Mouse (Mus musculus): ENCODE data around the gene St3gal3. TPM values are rescaled to one million over a fixed set of nuclear protein-coding genes. Genes with fewer than 3 reads are reported as not detected.
A peak's percentile ranks its signal among the peaks of the same experiment; 100 is the strongest.

St3gal3 gene
- polyA plus RNA-seq, 1 experiment from 2014 or later, result 1.6 TPM

GRCm38 (mm10) chr4:118070255-118071234 is 64.2 kb downstream of the St3gal3 start:
- Histone ChIP-seq H3K4me3 (replicated peaks) (no peak overlapping the region), H3K9ac (no peak overlapping the region), H3K27ac (no peak overlapping the region), H3K4me1 (replicated peaks) (peaks cover 24% of the 10 kb centered on the region), H3K36me3 (peaks cover 3% of the 10 kb centered on the region; the same call in 1 of the 2 replicates), H3K27me3 (no peaks in the 10 kb centered on the region), H3K4me2 (no peak overlapping the region), H3K9me3 (replicated peaks) (peaks cover 4% of the 10 kb centered on the region; the same call in 1 of the 2 replicates)
- DNase-seq, result no peak
- WGBS (ENCODE audit: insufficient replicate concordance), result 76% methylated on average over 9 of the region's 9 CpGs
- ATAC-seq (ENCODE audit: low read depth), result no peak

GRCm38 (mm10) chr4:118061809-118062463 is 72.8 kb downstream of the St3gal3 start:
- Histone ChIP-seq H3K4me1 (replicated peaks) (peaks cover 36% of the 10 kb centered on the region), H3K9me3 (replicated peaks) (no peaks in the 10 kb centered on the region), H3K27ac (peak overlapping the region; percentile 47), H3K9ac (no peak overlapping the region), H3K4me2 (no peak overlapping the region), H3K36me3 (no peaks in the 10 kb centered on the region), H3K4me3 (replicated peaks) (no peak overlapping the region), H3K27me3 (no peaks in the 10 kb centered on the region)
- no peak for DNase-seq
- WGBS (ENCODE audit: insufficient replicate concordance), result 59% methylated on average over 9 of the region's 9 CpGs
- no peak for ATAC-seq (ENCODE audit: low read depth)

- no peak overlapping the region for H3K27ac ChIP-seq
- H3K4me2 ChIP-seq, result no peak overlapping the region
- H3K9me3 ChIP-seq (replicated peaks), result no peaks in the 10 kb centered on the region
- no peaks in the 10 kb centered on the region for H3K36me3 ChIP-seq
- H3K9ac ChIP-seq, result no peak overlapping the region
- 84% methylated on average over 13 of the region's 13 CpGs for WGBS (ENCODE audit: insufficient replicate concordance)
- H3K4me3 ChIP-seq (replicated peaks), result no peak overlapping the region
- no peaks in the 10 kb centered on the region for H3K27me3 ChIP-seq
- H3K4me1 ChIP-seq (replicated peaks), result peaks cover 36% of the 10 kb centered on the region
- DNase-seq (no peak), ATAC-seq (ENCODE audit: low read depth) (no peak)
Measured at GRCm38 (mm10) chr4:118060915-118061530, 73.7 kb downstream of the St3gal3 start.

GRCm38 (mm10) chr4:118059816-118060475 is 74.8 kb downstream of the St3gal3 start:
- whole genome bisulfite sequencing (ENCODE audit: insufficient replicate concordance), result 53% methylated on average over 11 of the region's 11 CpGs
- H3K4me2 ChIP-seq, result no peak overlapping the region
- H3K27me3 ChIP-seq, result no peaks in the 10 kb centered on the region
- H3K4me1 ChIP-seq (replicated peaks), result peaks cover 36% of the 10 kb centered on the region
- no peaks in the 10 kb centered on the region for H3K36me3 ChIP-seq
- H3K4me3 ChIP-seq (replicated peaks), result no peak overlapping the region
- no peak overlapping the region for H3K9ac ChIP-seq
- no peaks in the 10 kb centered on the region for H3K9me3 ChIP-seq (replicated peaks)
- H3K27ac ChIP-seq, result no peak overlapping the region
- DNase-seq (no peak), ATAC-seq (ENCODE audit: low read depth) (no peak)

GRCm38 (mm10) chr4:118058116-118058677 is 76.5 kb downstream of the St3gal3 start:
- no peak overlapping the region for H3K9ac ChIP-seq
- no peaks in the 10 kb centered on the region for H3K36me3 ChIP-seq
- H3K9me3 ChIP-seq (replicated peaks), result no peaks in the 10 kb centered on the region
- no peak for ATAC-seq (ENCODE audit: low read depth)
- H3K27me3 ChIP-seq, result no peaks in the 10 kb centered on the region
- H3K27ac ChIP-seq, result no peak overlapping the region
- no peak overlapping the region for H3K4me3 ChIP-seq (replicated peaks)
- WGBS (ENCODE audit: insufficient replicate concordance), result 72% methylated on average over 12 of the region's 12 CpGs
- H3K4me2 ChIP-seq, result no peak overlapping the region
- peaks cover 28% of the 10 kb centered on the region for H3K4me1 ChIP-seq (replicated peaks)
- no peak for DNase-seq

- DNase-seq (no peak), ATAC-seq (ENCODE audit: low read depth) (no peak)
- peaks cover 19% of the 10 kb centered on the region for H3K4me1 ChIP-seq (replicated peaks)
- H3K27me3 ChIP-seq, result no peaks in the 10 kb centered on the region
- no peak overlapping the region for H3K9ac ChIP-seq
- no peaks in the 10 kb centered on the region for H3K36me3 ChIP-seq
- no peaks in the 10 kb centered on the region for H3K9me3 ChIP-seq (replicated peaks)
- no peak overlapping the region for H3K4me2 ChIP-seq
- H3K27ac ChIP-seq, result no peak overlapping the region
- no peak overlapping the region for H3K4me3 ChIP-seq (replicated peaks)
- 75% methylated on average over 2 of the region's 2 CpGs for WGBS (ENCODE audit: insufficient replicate concordance)
Measured at GRCm38 (mm10) chr4:118057076-118057475, 77.6 kb downstream of the St3gal3 start.

GRCm38 (mm10) chr4:118054615-118055014 is 80.1 kb downstream of the St3gal3 start:
- 0 out of 2 replicates have a peak, but pooled peaks cover 3% of the 10 kb centered on the region for H3K4me1 ChIP-seq (replicated peaks)
- no peaks in the 10 kb centered on the region for H3K27me3 ChIP-seq
- H3K4me2 ChIP-seq, result no peak overlapping the region
- no peaks in the 10 kb centered on the region for H3K9me3 ChIP-seq (replicated peaks)
- no peak overlapping the region for H3K27ac ChIP-seq
- H3K4me3 ChIP-seq (replicated peaks), result no peak overlapping the region
- DNase-seq (no peak), ATAC-seq (ENCODE audit: low read depth) (no peak)
- 77% methylated on average over 8 of the region's 8 CpGs for WGBS (ENCODE audit: insufficient replicate concordance)
- H3K36me3 ChIP-seq, result no peaks in the 10 kb centered on the region
- H3K9ac ChIP-seq, result no peak overlapping the region

- DNase-seq (no peak), ATAC-seq (ENCODE audit: low read depth) (no peak)
- H3K27ac ChIP-seq, result no peak overlapping the region
- H3K36me3 ChIP-seq, result no peaks in the 10 kb centered on the region
- WGBS (ENCODE audit: insufficient replicate concordance), result 79% methylated on average over 6 of the region's 6 CpGs
- H3K9me3 ChIP-seq (replicated peaks), result no peaks in the 10 kb centered on the region
- no peak overlapping the region for H3K4me3 ChIP-seq (replicated peaks)
- no peaks in the 10 kb centered on the region for H3K27me3 ChIP-seq
- no peak overlapping the region for H3K9ac ChIP-seq
- H3K4me2 ChIP-seq, result no peak overlapping the region
- peaks cover 6% of the 10 kb centered on the region; the same call in 1 of the 2 replicates for H3K4me1 ChIP-seq (replicated peaks)
Measured at GRCm38 (mm10) chr4:118053904-118054303, 80.8 kb downstream of the St3gal3 start.

- no peak for DNase-seq
- Histone ChIP-seq H3K9ac (no peak overlapping the region), H3K4me2 (no peak overlapping the region), H3K36me3 (no peaks in the 10 kb centered on the region), H3K27ac (peak overlapping the region; percentile 25), H3K9me3 (replicated peaks) (no peaks in the 10 kb centered on the region), H3K4me3 (replicated peaks) (no peak overlapping the region), H3K4me1 (replicated peaks) (peaks cover 4% of the 10 kb centered on the region; the same call in 1 of the 2 replicates), H3K27me3 (no peaks in the 10 kb centered on the region)
- WGBS (ENCODE audit: insufficient replicate concordance), result 48% methylated on average over 12 of the region's 12 CpGs
- ATAC-seq (ENCODE audit: low read depth), result peak; percentile 43
Measured at GRCm38 (mm10) chr4:118049606-118050302, 85.0 kb downstream of the St3gal3 start.

GRCm38 (mm10) chr4:118044510-118044909 is 90.2 kb downstream of the St3gal3 start:
- 70% methylated on average over 9 of the region's 9 CpGs for WGBS (ENCODE audit: insufficient replicate concordance)
- Histone ChIP-seq H3K9ac (no peak overlapping the region), H3K27ac (no peak overlapping the region), H3K4me2 (no peak overlapping the region), H3K4me1 (replicated peaks) (peaks cover 12% of the 10 kb centered on the region), H3K27me3 (no peaks in the 10 kb centered on the region), H3K4me3 (replicated peaks) (no peak overlapping the region), H3K36me3 (no peaks in the 10 kb centered on the region), H3K9me3 (replicated peaks) (no peaks in the 10 kb centered on the region)
- ATAC-seq (ENCODE audit: low read depth) (no peak), DNase-seq (no peak)
